Mouse (Mus musculus) ES-E14 (cell line): ENCODE results near the gene Epb41.

Experiments used
- CHD2 ChIP-seq: IDR thresholded peaks from 2 replicates; pipeline ENCODE4 v1.6.1; 2014; ENCODE audit warnings: mild to moderate bottlenecking, low read depth, low read length, inconsistent platforms
- MAFK ChIP-seq: IDR thresholded peaks from 2 replicates; pipeline ENCODE4 v1.6.1; 2014; ENCODE audit warnings: mild to moderate bottlenecking, low read depth, low read length, inconsistent platforms; ENCODE audit not compliant: insufficient read depth

GRCm38 (mm10) chr4:131897109-131897508 lies 178.0 kb downstream of the Epb41 start:
- TF ChIP-seq CHD2 (no peak), MAFK (no peak)
